Mouse (Mus musculus): ENCODE results near the gene Nup210.

The Nup210 gene

DNA sequence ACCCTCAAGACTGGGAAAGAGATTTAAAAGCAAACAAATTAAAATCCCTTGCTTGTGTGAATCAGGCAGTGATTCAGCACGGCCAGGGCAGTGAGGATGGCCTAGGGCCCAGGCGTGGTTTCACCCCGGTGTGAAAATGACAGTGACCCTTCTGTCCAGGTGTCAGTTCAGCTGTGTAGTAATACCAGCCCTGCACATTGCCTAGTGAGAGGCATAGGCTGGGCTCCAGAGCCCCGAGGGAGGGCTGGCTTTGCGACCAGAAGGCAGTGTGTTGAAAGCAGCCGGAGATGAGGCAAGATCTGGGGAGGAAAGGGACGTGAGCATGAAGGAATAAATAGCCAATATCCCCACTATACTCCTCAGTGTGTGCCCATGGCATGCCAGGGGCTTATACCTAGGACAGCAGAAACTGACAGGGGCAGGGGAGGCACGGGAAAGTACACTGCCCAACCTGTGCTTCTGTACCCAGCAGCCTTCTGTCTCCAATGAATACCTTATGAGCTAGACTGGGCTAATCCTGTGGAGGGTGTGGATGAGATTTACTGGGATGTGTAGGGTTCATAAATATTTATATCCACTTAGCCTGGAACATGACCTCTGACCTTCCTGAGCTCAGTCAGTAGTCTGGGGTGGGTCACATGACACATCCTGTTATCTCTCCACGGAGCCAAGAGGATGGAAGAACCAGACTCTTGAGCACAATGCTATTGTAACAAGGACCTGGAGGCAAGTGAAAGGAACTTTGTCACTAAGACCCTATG is 102.3 kb downstream of the Nup210 start:
- no peak for DNase-seq

DNA sequence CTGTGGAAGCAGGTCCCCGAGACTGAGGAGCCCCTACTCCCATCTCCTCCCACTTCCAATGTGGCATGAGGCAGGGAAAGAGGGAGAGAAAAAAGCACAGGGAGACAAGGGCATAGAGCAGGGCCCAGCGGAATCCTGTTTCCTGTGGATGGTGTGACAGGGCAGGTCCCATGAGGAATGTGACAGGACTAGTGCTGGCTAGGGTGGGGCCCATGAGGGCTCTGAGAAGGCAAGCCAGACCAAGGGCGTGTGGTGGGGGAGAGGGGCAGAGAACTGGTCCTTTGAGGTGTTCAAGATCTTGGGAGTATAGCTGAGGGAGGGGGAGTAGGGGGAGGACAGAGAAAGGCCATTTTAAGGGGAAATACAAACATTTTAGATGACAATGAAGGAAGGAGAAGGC is 104.2 kb downstream of the Nup210 start:
- no peak for DNase-seq

DNA sequence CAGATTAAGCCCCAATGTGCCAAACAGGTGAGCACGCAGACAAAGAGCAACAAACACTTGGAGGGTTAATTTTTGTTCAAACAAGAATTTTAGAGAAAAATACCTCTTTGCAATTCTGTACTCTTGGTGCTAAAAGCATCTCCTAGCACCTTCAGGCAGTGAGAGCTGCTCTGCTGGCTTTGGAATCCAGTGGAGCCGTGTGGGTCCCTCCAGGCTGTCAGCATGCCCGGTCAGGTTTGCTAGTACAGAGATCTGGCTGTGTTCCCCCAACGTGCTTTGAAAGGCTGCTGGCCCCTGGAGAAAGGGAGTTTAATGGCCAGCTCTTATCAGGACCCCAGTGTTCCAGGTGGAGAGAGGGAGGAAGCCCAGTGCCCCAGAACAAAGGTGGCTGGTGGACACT is 105.1 kb downstream of the Nup210 start:
- no peak for DNase-seq

DNA sequence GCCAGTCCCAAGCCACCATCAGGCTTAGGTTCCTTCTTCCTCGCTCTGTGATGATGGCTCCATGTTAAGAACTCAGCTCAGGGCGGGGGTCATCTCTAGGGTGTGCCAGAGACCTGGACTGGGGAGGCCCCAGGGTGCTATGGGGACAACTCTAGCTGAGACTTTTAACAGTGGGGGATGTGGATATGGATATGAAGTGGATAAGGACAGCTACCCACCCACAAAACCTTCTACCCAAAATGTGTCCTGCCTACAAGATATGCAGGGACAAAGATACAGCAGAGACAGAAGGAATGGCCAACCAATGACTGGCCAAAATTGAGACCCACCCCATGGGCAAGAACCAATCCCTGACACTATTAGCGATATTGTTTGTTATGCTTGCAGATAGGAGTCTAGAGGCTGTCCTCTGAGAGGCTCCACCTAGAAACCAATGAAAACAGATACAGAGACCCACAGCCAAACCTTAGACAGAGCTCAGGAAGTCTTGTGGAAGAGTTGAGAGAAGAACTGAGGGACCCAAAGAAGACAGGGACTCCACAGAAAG is 108.3 kb downstream of the Nup210 start:
- no peak for DNase-seq

DNA sequence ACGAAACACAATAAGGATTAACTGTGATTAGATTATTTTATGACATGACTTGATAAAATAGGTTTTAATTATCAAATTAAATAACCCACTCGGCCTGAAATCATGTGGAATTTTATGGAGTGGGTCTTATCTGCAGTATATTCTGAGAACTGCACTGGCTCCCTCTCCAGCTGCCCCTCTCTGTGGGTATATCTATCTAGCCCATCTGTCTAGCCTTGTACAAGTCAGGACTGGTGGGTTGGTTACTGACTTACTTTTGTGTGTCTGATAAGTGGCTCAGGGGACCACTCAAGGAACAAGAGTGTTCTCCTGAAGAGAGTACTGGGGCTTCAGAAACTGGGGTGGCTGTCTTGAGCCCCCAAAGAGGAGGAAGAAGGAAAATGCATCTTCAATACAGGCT is 109.4 kb downstream of the Nup210 start:
- DNase-seq, result no peak

DNA sequence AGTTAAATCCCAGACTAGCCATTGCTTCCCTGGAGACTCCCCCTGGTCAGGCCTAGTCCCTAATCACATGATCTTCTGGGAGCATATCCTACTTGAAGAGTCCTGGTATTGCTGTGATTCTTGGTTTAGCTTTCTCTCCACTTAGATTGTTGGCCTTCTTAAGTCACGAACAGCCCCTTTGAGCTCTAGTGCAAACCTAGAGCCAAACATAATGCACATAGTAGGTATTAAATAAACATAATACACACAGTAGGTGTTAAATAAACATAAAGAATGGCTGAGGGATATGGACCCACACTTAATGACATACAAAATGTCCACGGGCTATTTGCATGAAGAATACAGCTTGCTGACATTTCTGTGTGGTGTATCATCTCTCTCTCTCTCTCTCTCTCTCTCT is 112.5 kb downstream of the Nup210 start:
- no peak for DNase-seq

DNA sequence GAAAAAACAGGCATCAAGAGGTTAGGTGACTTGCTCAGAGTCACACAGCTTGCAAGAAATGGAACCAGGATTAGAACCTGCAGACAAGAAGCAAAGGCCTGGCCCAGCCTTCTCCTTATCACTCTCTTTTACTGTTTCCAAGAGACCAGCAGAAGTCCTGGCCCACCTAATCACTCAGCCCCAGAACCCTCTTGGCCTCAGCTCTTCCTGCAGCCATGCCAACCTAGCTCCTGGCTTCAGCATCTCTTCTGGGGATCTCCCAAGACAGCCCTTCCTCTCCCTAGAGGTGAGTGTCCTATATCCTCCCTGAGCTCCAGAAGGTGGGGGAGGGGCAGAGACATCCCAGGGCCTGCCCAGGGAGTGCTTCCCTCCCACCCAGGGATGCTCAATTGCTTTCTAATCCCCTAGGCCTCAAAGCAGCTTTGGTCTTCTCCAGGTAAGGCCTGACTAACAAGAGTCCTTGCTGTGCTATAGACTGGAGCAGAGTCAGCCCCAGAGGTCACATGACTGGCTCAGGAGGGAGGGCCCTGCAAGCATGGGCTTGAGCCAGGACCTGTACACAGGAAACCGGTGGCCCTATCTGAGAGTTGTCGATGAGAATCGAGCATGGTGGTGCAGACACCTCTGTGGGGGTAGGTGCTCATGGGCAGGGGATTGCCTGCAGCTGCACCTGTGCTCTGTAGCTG is 113.2 kb downstream of the Nup210 start:
- DNase-seq, result no peak

DNA sequence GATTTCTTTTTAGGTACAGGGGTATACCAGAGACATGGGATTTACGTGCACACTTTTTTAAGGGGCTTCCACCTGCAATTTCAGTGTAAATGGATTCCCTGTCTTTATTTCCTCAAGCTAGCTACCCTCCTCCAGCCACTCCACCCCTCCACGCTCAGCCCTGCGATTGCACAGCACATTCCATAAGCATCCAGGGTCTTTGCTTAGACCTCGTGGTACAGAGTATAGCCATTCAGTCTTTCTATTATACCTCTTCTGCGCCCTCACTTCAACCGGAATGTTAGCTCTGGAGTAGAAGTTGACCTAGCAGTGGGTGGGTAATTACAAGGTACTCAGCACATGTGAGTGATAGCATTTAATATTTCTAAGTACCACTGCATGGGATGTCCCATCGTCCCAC is 115.1 kb downstream of the Nup210 start:
- no peak for DNase-seq

DNA sequence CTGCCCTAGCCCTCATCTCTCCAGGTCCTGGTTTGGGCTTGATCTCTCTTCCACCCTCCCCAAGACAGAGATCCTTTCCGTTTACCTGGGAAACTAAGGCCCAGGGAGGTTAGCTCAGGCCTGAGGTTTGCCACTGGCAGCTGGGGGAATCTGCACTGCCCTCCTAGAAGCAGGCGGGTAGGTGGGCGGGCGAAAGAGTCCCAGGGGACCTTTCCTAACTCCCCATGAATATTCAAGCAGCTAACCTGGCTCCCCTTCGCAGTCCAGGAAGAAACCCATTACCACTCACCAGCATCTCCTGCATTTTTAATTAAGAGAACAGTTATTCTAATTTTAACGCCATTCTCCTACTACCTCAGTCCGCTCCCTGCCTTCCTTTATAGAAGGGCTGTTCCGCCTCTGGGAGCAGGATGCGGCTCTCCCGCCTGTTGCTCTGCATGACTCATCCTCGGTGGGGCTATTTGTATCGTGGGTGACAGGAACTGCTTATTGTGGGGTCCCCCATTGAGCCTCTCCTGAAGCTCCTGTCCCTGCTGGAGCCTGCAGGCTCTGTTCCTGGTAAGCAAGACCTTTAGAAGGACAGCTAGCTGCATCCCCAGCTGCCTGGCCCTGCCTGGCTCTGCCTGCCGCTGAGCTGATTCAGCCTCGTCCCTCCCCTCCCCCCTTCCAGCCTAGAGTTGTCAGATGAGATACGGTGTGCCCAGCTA is 115.7 kb downstream of the Nup210 start:
- DNase-seq, result no peak

DNA sequence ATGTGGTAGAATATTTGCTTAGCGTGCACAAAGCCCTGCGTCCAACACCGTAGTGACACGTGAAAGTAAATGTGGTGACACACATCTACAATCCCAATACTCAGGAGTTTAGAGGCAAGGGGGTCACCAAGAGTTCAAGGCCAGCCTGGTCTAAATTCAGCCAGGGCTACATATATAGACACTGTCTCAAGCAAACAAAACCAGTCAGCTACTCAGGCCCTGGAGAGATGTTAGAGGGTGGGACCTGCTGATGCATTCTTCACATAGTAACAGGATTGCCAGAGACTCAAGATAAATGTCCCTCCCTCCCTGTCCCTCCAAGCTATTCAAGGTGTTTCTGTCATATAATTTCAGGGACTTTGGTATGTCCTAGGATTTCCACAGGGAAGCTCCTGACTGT is 117.5 kb downstream of the Nup210 start:
- DNase-seq, result no peak

DNA sequence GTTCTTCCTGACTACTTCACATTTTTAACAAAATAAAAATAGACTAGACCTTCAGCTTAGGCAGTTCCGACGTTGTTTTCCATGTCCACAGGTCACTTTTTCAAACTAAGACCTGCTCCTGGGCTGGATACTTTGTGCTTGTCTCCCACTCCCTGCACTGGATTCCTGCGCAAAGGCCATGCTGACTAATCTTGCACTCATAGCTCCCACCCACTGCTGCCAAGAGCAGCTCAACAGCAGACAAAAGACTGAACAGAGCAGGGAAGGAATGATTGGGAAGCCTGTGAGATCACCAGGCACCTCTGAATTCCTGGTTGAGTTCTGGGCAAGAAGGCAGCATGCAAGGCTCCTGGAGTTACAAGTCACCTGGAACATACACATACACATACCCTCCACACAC is 119.6 kb downstream of the Nup210 start:
- no peak for DNase-seq

DNA sequence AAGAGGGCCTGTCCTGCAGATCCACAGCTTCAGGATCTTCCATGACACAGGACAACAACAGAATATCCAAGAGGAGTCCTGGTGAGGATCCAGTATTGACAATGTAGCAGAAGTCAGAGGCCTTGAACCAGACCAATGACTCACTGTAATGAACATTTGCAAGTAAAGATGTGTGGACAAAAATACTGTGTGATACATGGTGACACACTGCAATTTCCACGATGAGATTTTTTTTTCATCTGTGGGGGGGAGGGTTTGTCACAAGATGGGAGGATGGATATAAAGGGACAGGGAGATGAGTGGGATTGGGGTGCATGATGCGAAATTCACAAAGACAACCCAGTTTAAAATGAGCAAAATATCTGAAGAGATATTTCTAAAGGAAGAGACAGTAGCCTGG is 120.4 kb downstream of the Nup210 start:
- no peak for DNase-seq

DNA sequence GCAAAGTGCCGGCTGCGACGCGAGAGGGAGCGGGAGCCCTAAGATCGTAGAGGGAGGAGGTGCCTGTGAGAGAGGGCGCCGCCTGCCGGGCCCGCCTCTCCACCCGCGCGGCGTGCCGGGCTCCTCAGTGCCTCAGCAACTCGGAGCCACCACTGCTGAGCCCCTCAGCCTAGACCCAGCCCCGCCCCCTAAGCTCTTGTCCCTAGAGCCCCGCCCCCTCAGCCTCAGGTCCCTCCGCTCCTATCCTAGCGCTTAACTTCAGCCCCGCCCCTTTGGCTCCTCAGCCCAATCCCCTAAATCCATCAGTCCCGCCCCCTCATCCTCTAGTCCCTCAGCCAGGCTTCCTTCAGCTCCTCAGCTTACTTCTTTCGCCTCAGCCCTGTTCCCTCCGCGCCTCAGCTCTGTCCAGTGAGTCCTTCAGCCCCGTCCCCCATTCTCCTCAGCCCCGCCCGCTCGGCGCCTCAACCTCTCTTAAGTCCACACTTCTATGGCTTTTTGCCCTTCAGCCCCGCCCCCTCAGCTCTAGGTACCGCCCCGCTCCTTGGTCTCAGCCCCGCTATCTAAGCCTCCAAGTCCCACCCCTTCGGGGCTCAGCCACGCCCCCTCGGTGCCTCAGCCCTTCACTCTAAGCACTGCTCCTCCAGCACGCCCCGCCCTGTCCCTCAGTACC is 127.8 kb downstream of the Nup210 start, which contains the start of gene Iqsec1:
Gene Iqsec1, minus strand, starts transcription at position 38 of the 670 bp plus-strand sequence.
- DNase-seq, result peak; percentile 81 to 82

DNA sequence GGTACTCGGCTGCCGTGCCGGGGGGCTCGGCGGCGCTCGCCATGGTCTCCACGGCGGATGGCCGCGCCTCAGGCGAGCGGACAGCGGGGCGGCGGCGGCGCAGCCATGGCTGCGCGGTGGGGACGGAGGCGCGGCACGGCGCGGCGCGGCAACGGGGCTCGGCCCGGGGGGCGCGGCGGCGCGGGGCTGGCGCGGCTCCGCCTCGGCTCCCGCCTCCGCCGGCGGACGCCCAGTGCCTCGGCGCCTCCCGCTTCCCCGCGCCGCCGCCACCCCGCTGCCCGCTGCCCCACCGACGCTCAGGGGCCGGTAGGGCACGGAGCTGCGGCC is 128.4 kb downstream of the Nup210 start:
- DNase-seq, result no peak

DNA sequence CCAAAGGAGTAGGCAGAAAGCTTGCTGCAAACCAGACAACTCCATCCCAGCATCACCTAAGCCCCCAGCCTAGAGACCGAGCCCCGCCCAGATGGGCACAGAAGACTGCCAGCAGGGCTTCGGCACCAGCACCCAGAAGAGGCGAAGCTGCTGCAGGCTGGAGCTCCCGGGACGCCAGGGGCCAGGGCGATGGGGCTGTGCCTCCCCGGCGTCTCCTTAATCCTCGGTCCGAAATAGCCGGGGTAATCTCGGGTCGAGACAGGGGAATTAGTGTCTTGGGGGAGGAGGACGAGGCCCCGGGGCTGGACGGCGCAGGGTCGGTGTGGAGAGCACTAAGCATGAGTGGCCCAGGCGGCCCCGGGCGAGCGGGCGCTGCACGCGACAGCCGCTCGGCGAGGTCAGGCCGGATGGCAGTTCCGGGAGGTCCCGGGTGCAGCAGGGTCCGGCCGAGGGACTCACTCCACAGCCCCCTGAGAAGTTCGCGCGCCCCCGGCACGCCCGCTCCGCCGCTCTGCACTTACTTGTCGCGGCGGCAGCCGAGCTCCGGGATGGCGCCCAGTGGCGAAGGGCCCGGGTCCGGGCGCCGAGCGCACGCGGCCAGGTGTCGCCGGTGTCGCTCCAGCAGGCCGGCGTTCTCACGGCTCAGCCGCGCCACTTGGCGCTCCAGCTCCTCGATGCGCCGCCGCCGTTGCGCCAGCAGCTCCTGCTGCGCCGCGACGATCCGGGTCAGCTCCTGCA is 128.9 kb downstream of the Nup210 start:
- DNase-seq, result no peak

DNA sequence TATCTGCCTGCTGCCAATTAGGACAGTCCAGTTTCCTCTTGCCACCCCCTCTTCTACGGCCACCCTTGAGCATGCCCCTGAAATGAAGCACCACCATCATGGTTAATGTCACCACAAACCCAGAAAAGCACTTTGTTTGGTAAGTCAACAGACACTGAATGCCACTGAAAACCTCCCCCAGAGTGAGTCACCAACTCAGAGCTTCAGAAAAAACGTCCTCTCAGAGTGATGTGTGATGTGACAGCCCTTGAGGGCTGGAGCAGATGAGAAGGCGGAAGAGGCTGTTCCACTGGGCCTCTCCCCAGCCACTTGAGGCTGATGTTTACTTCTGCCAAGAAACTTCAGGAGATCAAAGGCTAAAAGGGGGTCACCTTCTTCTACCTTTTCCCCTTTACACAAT is 132.5 kb downstream of the Nup210 start:
- DNase-seq, result no peak

DNA sequence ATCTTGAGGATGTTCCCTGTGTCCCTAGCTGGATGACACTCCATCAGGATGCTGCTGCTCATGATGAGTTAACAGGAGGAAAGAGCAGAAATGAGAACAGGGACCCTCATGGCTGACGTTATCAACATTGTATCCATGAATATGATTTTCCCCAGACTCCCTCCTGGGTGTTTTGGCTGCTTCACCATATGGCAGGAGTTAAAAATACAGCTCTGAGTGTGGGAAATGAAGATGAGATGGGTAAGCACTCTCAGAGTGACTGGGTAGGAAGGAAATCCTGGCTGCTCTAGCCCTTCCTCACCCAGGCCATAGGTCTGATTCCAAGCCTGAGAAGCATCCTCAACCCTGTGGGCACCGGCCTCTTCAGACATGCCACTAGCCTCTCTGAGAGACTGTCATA is 142.3 kb downstream of the Nup210 start:
- DNase-seq, result no peak

DNA sequence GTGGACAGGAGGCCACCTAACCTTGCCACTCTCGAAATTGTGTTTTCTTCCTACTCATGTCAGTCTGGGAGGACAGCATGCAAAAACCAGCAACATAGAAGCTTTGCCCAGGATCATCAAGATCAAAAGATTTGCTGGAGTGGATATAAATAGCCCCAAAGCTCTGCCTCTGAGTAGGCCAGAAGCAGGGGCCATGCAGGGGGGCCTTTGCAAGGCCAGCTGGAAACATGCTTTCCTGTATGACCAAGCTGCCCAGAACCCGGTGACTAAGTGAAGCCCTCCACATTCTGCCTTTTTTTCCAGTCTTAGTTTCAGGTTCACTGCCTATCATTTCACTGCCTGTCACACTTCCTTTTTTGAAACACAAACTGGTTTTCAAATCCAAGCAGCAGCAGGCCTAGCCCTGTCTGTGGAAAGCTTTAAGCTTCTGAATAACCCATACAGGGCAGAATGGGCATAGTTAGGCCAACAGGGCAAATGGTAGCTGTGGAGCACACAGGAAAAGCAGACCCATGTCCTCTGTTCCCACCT is 147.2 kb downstream of the Nup210 start:
- no peak for DNase-seq

All from kidney, adult 8-10 months (tissue).